Mouse (Mus musculus) lung, embryonic 14.5 days (tissue): ENCODE measurements around the gene Wdtc1. TPM values are rescaled to one million over a fixed set of nuclear protein-coding genes. Genes with fewer than 3 reads are reported as not detected.
A peak's percentile ranks its signal among the peaks of the same experiment; 100 is the strongest.

Experiments used
- ATAC-seq: fragments of 200-750 bp; cut with Nextera tagmentation; 2 replicates; pipeline ENCODE4 v1.8.0; 2017; ENCODE audit warnings: mild to moderate bottlenecking, moderate TSS enrichment, moderate library complexity; ENCODE audit not compliant: insufficient read depth
- DNase-seq: peaks from one replicate; pipeline ENCODE4 v3.0.0-alpha.2; 2015
- H3K27ac ChIP-seq: fragments of 300-500 bp; sonication (generic); 2 replicates; pipeline ENCODE4 v1.5.1; 2014; ENCODE audit warnings: low read depth, mild to moderate bottlenecking, moderate library complexity
- H3K27me3 ChIP-seq: fragments of 300-500 bp; sonication (generic); 2 replicates; pipeline ENCODE4 v1.6.1; 2014; ENCODE audit warnings: low read length, control low read depth; ENCODE audit not compliant: insufficient read depth
- H3K36me3 ChIP-seq: fragments of 300-500 bp; sonication (generic); 2 replicates; pipeline ENCODE4 v1.6.1; 2014; ENCODE audit warnings: control low read depth; ENCODE audit not compliant: insufficient read depth
- H3K4me1 ChIP-seq: fragments of 300-500 bp; sonication (generic); 2 replicates; pipeline ENCODE4 v1.6.1; 2014; ENCODE audit warnings: antibody characterized with exemption, control low read depth; ENCODE audit not compliant: insufficient read depth
- H3K4me2 ChIP-seq: fragments of 300-500 bp; sonication (generic); 2 replicates; pipeline ENCODE4 v1.6.1; 2014; ENCODE audit warnings: mild to moderate bottlenecking
- H3K4me3 ChIP-seq: fragments of 300-500 bp; sonication (generic); 2 replicates; pipeline ENCODE4 v1.5.1; 2014; ENCODE audit warnings: low read depth, low read length
- H3K9ac ChIP-seq: fragments of 300-500 bp; sonication (generic); 2 replicates; pipeline ENCODE4 v1.6.1; 2014
- H3K9me3 ChIP-seq: fragments of 300-500 bp; sonication (generic); 2 replicates; pipeline ENCODE4 v1.6.1; 2016; ENCODE audit warnings: low read depth, low read length, control low read depth
- CTCF ChIP-seq: IDR thresholded peaks from 2 replicates; pipeline ENCODE4 v1.5.1; 2016; ENCODE audit warnings: antibody characterized with exemption, low read depth
- WGBS: fragments of 180-500 bp; shearing (Covaris S2); extraction: QIAGEN DNeasy Blood & Tissue Kit; methylation state at CpG from one replicate; pipeline ENCODE4 v1.1.7; 2014; 5-methylcytosine and 5-hydroxymethylcytosine counted together
- polyA plus RNA-seq: library from polyadenylated mRNA; unstranded; fragments of >200 nt; fragmentation: Nextera tagmentation; extraction: Ambion mirVana; gene quantifications from 2 replicates; pipeline ENCODE4 v1.2.1, GENCODE M21; 2014

Wdtc1 gene
- polyA plus RNA-seq, 1 experiment from 2014 or later: 15.3 TPM

DNA sequence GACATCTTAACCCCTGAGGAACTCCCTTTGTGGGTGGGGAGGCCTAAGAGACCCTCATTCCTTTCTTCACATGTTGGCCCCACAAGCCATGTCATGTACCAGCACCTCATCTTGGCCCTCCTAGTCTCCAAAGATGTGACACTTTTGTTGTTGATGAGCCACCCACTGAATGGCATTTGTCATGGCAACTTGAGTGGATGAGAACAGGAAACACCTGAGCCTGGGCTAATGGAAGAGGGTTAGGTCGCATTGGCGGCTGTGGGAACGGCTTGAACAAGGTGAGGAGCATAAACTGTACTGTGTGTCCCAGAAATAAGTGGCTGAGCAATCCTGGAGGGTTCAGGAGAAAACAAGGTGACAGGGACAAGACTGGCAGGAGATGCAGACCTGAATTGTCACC lies 84.3 kb downstream of the Wdtc1 start:
- Histone ChIP-seq H3K4me1 (no peaks in the 10 kb centered on the region), H3K4me3 (no peak overlapping the region), H3K4me2 (no peak overlapping the region), H3K27me3 (no peaks in the 10 kb centered on the region), H3K9me3 (no peaks in the 10 kb centered on the region), H3K27ac (no peak overlapping the region), H3K9ac (no peak overlapping the region), H3K36me3 (peaks cover 58% of the 10 kb centered on the region)
- DNase-seq (no peak), ATAC-seq (no peak)
- WGBS: 84% methylated on average over 3 of the region's 3 CpGs
- no peak for TF ChIP-seq CTCF

DNA sequence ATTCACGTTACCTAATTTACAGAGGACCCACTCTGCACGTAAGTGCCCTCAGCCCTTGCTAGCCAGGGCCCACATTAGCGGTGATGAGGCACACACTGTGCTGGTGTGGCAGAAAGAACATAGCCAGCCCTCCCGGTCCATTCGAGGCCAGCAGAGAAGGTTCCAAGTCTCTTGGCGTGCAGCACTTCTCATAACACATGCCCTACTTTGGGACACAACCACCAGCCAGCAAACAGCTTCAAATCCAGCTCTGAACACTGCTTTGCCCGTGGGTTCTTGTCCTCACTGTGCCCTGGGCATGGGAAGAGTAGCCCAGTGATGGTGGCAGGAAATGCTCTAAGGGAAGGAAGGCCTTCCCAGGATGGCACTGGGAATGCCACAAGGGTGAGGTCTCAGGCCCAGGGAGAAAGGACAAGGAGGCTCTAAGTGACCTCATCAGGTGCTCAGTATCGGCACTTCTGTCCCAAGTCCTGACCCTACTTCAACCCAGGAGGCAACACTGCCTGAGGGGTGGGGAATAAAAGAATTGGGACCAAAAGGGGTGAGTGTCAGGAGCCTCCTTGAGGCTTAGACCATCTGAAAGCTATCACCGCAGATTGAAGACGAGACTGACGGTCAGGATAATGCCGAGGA lies 86.9 kb downstream of the Wdtc1 start:
- Histone ChIP-seq H3K4me2 (no peak overlapping the region), H3K9me3 (no peaks in the 10 kb centered on the region), H3K9ac (no peak overlapping the region), H3K4me3 (no peak overlapping the region), H3K36me3 (peaks cover 58% of the 10 kb centered on the region), H3K4me1 (no peaks in the 10 kb centered on the region), H3K27ac (no peak overlapping the region), H3K27me3 (no peaks in the 10 kb centered on the region)
- WGBS: 89% methylated on average over 12 of the region's 12 CpGs
- TF ChIP-seq CTCF: no peak
- no peak for ATAC-seq
- DNase-seq: no peak

DNA sequence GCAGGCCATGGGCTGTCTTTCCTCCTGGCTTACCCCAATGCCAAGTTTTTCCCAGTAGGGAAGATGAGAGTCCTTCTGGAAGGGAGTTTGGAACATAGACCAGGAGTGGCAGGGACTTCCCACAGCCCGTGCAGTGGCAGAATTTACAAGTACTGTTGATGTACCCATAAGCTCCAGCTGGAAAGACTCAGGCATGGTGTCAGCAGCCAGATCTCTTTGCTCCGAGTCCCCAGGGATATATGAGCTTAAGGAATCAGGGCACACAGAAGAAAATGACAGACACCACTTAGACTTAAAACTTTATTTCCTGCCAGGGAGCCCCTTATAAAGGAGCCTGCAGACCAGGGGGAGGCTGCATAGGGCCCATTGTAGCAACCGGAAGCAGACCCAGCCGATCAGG lies 87.5 kb downstream of the Wdtc1 start:
- no peak for ATAC-seq
- TF ChIP-seq CTCF: no peak
- no peaks in the 10 kb centered on the region for H3K27me3 ChIP-seq
- H3K27ac ChIP-seq: no peak overlapping the region
- H3K4me2 ChIP-seq: no peak overlapping the region
- WGBS: 89% methylated on average over 4 of the region's 4 CpGs
- no peaks in the 10 kb centered on the region for H3K9me3 ChIP-seq
- no peaks in the 10 kb centered on the region for H3K4me1 ChIP-seq
- peaks cover 56% of the 10 kb centered on the region for H3K36me3 ChIP-seq
- no peak overlapping the region for H3K4me3 ChIP-seq
- peak; percentile 12 for DNase-seq
- no peak overlapping the region for H3K9ac ChIP-seq

DNA sequence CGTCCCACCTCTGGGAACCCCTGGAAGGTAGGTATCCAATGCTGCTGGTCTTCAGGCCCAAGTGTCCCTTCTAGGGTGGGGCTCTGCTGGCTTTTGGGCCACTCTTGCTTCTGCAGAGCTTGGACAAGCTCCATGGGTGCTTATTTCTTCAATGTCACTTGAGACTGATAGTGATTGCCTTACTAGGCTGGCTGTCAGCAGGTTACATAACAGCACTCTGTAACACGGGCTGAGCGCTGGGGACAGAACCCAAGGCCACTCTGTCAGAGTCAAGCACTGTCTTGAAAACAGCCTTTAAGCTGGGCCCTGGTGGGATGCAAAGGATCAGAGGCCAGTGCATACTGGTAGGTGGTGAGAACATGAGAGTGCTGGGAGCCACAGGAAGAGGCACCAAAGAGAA lies 88.0 kb downstream of the Wdtc1 start:
- Histone ChIP-seq H3K9me3 (no peaks in the 10 kb centered on the region), H3K27ac (no peak overlapping the region), H3K4me2 (no peak overlapping the region), H3K36me3 (peaks cover 53% of the 10 kb centered on the region), H3K9ac (no peak overlapping the region), H3K27me3 (no peaks in the 10 kb centered on the region), H3K4me1 (no peaks in the 10 kb centered on the region), H3K4me3 (no peak overlapping the region)
- ATAC-seq: no peak
- TF ChIP-seq CTCF: no peak
- 93% methylated on average over 3 of the region's 3 CpGs for WGBS
- DNase-seq: no peak

DNA sequence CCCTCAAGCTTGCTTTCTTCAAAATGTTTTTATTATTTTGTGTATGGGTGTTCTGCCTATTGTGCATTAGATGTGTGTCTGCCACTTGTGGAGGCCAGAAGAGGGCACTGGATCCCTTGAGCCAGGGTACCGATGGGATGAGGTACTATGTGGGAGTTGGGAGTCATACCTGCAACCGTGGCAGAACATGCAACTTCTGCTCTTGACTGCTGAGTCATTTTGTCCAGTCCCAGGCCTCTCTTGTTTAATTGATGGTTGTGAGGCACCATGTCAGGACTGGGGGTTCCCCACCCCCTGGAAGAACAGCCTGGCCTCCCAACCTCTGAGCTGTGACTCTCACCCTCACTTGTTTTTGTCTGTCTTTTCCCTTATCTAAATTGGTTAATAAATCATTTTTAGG lies 88.7 kb downstream of the Wdtc1 start:
- ATAC-seq (no peak), DNase-seq (no peak)
- 96% methylated on average over 2 of the region's 2 CpGs for WGBS
- TF ChIP-seq CTCF: no peak
- H3K4me3 ChIP-seq: no peak overlapping the region
- H3K9ac ChIP-seq: no peak overlapping the region
- H3K4me1 ChIP-seq: no peaks in the 10 kb centered on the region
- H3K9me3 ChIP-seq: no peaks in the 10 kb centered on the region
- H3K27ac ChIP-seq: no peak overlapping the region
- H3K27me3 ChIP-seq: no peaks in the 10 kb centered on the region
- H3K36me3 ChIP-seq: peaks cover 51% of the 10 kb centered on the region
- no peak overlapping the region for H3K4me2 ChIP-seq

DNA sequence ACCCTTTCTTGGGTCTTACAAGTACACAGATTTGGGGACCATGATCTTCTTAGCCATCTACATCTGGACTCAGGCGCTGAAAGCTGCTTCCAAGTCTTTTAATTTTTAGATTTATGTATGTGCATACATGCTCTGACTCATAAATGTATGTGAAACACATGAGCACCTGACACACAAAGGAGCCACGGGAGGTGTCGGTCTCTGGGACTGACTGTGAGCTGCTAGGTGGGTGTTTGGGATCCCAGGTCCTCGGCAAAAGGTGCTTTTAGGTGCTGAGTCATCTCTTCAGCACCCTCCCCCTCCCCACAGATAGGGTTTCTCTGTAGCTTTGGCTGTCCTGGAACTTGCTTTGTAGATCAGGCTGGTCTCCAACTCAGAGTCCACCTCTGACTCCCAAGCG lies 89.5 kb downstream of the Wdtc1 start:
- H3K4me1 ChIP-seq: no peaks in the 10 kb centered on the region
- 88% methylated on average over 5 of the region's 5 CpGs for WGBS
- H3K4me2 ChIP-seq: no peak overlapping the region
- no peak overlapping the region for H3K9ac ChIP-seq
- H3K9me3 ChIP-seq: no peaks in the 10 kb centered on the region
- H3K4me3 ChIP-seq: no peak overlapping the region
- peaks cover 43% of the 10 kb centered on the region for H3K36me3 ChIP-seq
- no peak for DNase-seq
- ATAC-seq: no peak
- H3K27ac ChIP-seq: no peak overlapping the region
- TF ChIP-seq CTCF: no peak
- H3K27me3 ChIP-seq: no peaks in the 10 kb centered on the region

DNA sequence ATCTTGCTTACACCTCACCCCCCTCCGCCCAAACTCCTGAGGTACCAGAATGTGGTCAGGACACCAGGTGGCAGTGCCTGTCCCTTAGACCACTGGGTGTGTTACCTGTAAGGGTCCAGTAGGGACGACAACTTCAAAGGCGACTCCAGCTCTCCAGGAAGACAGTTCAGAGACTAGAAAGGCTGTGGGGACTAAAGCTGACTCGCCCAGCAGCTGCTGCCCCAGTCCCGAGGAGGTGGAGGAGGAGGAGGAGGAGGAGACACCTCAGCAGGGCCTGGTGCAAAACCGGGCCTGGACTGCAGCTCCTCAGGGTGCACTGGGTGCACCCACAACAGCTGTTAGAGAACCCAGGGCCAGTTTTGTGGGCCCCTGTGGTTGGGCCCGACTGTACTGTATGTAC lies 90.4 kb downstream of the Wdtc1 start, which contains the start of gene Sytl1:
Gene Sytl1 (minus strand): TSS at position 232 of the 400 bp plus-strand sequence.
- Histone ChIP-seq H3K9me3 (no peaks in the 10 kb centered on the region), H3K27ac (no peak within 1 kb of the TSS), H3K27me3 (no peaks in the 10 kb centered on the region), H3K4me2 (no peak within 1 kb of the TSS), H3K9ac (no peak within 1 kb of the TSS), H3K4me3 (no peak within 1 kb of the TSS), H3K36me3 (peaks cover 34% of the 10 kb centered on the region), H3K4me1 (no peaks in the 10 kb centered on the region)
- no peak for ATAC-seq
- 34% methylated on average over 7 of the region's 7 CpGs for WGBS
- no peak for TF ChIP-seq CTCF
- no peak for DNase-seq

DNA sequence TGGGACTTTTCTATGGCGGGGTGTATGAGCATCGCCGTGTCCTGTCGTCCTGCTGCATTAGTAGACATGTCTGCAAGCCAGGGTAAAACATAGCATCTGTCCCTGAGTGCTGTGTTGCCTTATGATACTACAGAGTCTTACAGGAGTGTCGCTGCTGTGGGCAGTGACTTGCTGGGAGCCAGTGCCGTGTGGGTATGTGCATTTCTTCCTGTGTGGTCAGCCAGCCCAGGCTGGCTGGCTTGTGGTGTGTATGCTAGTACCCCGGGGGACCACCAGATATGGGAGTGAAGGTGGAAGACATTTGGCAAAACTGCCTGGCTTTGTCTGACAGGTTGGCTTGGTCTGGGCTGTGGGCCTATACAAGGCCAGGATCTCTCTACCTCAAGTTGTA lies 90.9 kb downstream of the Wdtc1 start:
- Histone ChIP-seq H3K4me3 (no peak overlapping the region), H3K4me2 (no peak overlapping the region), H3K4me1 (no peaks in the 10 kb centered on the region), H3K9ac (no peak overlapping the region), H3K36me3 (peaks cover 30% of the 10 kb centered on the region), H3K27me3 (no peaks in the 10 kb centered on the region), H3K9me3 (no peaks in the 10 kb centered on the region), H3K27ac (no peak overlapping the region)
- no peak for TF ChIP-seq CTCF
- no peak for ATAC-seq
- 57% methylated on average over 7 of the region's 7 CpGs for WGBS
- DNase-seq: no peak
